Mouse (Mus musculus) E14TG2a.4 (cell line): ENCODE data around the gene Tgm3.

ENCODE experiments used
- CTCF ChIP-seq: conservative IDR thresholded peaks from 2 replicates; pipeline ENCODE4 v1.5.1; 2014; ENCODE audit warnings: low read length
- POU5F1 ChIP-seq: IDR thresholded peaks from 2 replicates; pipeline ENCODE4 v1.6.1; 2014; ENCODE audit warnings: low read length, borderline replicate concordance

DNA sequence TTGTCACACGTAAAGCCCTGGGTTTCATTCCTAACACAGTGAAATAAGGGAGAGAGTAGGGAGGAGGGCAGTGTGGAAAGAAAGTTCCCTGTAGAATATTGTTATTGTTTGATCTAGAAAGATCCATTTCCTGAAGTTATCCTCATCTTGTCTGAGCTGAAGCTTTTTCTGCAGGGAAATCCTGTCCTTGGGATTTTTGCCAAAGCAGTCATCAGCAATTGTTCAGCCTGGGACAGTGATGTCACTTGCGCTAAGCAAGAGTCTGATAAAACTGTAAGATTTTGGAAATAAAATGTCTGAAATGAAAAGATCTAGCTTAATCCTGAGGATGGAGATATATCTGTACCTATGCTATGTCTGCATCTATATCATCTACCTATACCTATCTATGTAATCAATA, 58.2 kb downstream of the Tgm3 start:
- no peak for TF ChIP-seq CTCF
- TF ChIP-seq POU5F1, result no peak
